Mouse (Mus musculus) hindbrain, embryonic 16.5 days (tissue): ENCODE measurements at regions not wholly inside any gene's neighbourhood (a gene's known extent, or its start where the extent isn't known, plus 50 kb on each side); places are given as distances from the start of the nearest gene placed in this dataset.
A peak's percentile ranks its signal among the peaks of the same experiment; 100 is the strongest.

Experiments
- ATAC-seq: fragments of 200-750 bp; cut with Nextera tagmentation; 2 replicates; pipeline ENCODE4 v1.8.0; 2017; ENCODE audit warnings: moderate TSS enrichment, moderate library complexity
- H3K27ac ChIP-seq: fragments of 300-500 bp; sonication (generic); 2 replicates; pipeline ENCODE4 v1.5.1; 2014; ENCODE audit warnings: low read depth, mild to moderate bottlenecking, control low read depth, low read length, moderate library complexity
- H3K27me3 ChIP-seq: fragments of 300-500 bp; sonication (generic); replicated peaks from 2 replicates; pipeline ENCODE4 v1.6.1; 2014; ENCODE audit warnings: low read length; ENCODE audit not compliant: control insufficient read depth, insufficient read depth
- H3K36me3 ChIP-seq: fragments of 300-500 bp; sonication (generic); 2 replicates; pipeline ENCODE4 v1.6.1; 2014; ENCODE audit warnings: mild to moderate bottlenecking, low read length, moderate library complexity, mixed read lengths; ENCODE audit not compliant: control insufficient read depth, insufficient read depth
- H3K4me1 ChIP-seq: fragments of 300-500 bp; sonication (generic); 2 replicates; pipeline ENCODE4 v1.6.1; 2014; ENCODE audit warnings: low read depth, low read length; ENCODE audit not compliant: control insufficient read depth, insufficient read depth
- H3K4me2 ChIP-seq: fragments of 300-500 bp; sonication (generic); 2 replicates; pipeline ENCODE4 v1.6.1; 2014; ENCODE audit warnings: mild to moderate bottlenecking, low read length, control low read depth, moderate library complexity
- H3K4me3 ChIP-seq: fragments of 300-500 bp; sonication (generic); 2 replicates; pipeline ENCODE4 v1.5.1; 2014; ENCODE audit warnings: mild to moderate bottlenecking, low read length, control low read depth, moderate library complexity
- H3K9ac ChIP-seq: fragments of 300-500 bp; sonication (generic); 2 replicates; pipeline ENCODE4 v1.6.1; 2014; ENCODE audit warnings: low read depth, mild to moderate bottlenecking, control low read depth, low read length, moderate library complexity
- H3K9me3 ChIP-seq: fragments of 300-500 bp; sonication (generic); 2 replicates; pipeline ENCODE4 v1.6.1; 2014; ENCODE audit warnings: mild to moderate bottlenecking, low read length, moderate library complexity; ENCODE audit not compliant: control insufficient read depth
- WGBS: fragments of 180-500 bp; shearing (Covaris S2); extraction: QIAGEN DNeasy Blood & Tissue Kit; methylation state at CpG from one replicate; pipeline ENCODE4 v1.1.7; 2014; 5-methylcytosine and 5-hydroxymethylcytosine counted together

DNA sequence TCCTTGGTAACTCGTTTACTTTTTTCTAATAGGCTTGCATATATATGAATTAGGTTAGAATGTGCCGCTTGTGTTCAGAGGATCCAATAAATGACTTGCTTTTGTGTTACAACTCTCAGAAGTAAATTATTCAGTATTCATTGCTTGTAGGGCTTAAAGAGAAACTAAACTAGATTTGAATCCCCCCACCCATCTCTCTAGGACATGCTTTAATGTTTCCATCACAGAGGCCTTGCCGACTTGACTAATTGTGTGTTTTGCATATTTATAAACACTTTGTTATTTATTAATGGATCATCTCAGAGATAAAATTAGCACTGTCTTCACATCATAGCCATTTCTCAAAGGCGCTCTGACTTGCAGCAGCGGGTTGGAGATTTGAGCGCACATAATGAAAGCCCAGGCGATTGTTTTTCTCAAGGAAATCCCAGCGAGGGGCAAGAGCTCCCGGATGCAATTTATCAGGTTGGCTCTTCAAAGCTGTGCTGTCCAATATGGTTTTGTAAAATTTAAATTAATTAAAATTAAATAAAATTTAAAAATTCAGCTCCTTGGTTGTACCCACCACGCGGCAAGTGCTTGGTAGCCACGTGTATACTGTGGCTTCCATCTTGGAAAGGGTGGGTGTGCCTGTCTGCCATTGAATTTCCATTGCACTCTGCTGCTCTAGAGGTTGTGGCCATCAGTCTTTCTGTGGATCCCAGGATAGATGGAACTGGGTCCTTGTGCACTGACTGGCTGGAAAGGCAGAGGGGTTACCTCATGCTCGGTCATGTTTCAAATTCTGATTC, 132.0 kb downstream of the St8sia2 start:
- H3K9me3 ChIP-seq: no peaks in the 10 kb centered on the region
- 0 out of 2 replicates have a peak, but pooled peaks have one; percentile 34 for ATAC-seq
- H3K27me3 ChIP-seq: no peaks in the 10 kb centered on the region
- H3K4me1 ChIP-seq: no peaks in the 10 kb centered on the region; the same call in 1 of the 2 replicates
- 64% methylated on average over 13 of the region's 13 CpGs for WGBS
- no peak overlapping the region for H3K4me3 ChIP-seq
- H3K4me2 ChIP-seq: no peak overlapping the region
- no peak overlapping the region for H3K27ac ChIP-seq
- no peak overlapping the region for H3K9ac ChIP-seq
- H3K36me3 ChIP-seq: no peaks in the 10 kb centered on the region

DNA sequence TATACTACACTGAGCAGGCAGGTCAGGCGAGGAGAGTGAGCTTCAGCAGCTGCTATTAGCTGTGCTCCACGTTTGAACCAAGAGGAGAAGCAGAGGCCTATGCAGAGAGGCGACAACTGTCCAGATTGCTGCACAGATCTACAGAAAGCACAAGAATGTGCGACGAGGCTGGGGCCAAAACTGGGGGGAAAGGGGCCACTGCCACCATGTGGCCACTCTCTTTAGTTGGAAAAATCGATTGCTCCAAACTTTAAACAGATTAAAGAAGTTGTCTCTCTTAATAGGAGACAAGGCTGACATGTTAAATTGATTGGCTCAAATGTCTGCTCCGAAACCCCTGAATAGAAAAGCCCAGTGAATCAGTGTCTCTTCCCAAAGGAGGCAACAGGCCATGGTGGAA, 127.3 kb downstream of the St8sia2 start:
- no peaks in the 10 kb centered on the region for H3K36me3 ChIP-seq
- H3K27ac ChIP-seq: no peak overlapping the region
- no peaks in the 10 kb centered on the region for H3K9me3 ChIP-seq
- H3K4me2 ChIP-seq: no peak overlapping the region
- no peak overlapping the region for H3K4me3 ChIP-seq
- H3K4me1 ChIP-seq: no peaks in the 10 kb centered on the region
- H3K9ac ChIP-seq: no peak overlapping the region
- 56% methylated on average over 7 of the region's 7 CpGs for WGBS
- H3K27me3 ChIP-seq: no peaks in the 10 kb centered on the region
- no peak for ATAC-seq
